In the genomic region with DNA sequence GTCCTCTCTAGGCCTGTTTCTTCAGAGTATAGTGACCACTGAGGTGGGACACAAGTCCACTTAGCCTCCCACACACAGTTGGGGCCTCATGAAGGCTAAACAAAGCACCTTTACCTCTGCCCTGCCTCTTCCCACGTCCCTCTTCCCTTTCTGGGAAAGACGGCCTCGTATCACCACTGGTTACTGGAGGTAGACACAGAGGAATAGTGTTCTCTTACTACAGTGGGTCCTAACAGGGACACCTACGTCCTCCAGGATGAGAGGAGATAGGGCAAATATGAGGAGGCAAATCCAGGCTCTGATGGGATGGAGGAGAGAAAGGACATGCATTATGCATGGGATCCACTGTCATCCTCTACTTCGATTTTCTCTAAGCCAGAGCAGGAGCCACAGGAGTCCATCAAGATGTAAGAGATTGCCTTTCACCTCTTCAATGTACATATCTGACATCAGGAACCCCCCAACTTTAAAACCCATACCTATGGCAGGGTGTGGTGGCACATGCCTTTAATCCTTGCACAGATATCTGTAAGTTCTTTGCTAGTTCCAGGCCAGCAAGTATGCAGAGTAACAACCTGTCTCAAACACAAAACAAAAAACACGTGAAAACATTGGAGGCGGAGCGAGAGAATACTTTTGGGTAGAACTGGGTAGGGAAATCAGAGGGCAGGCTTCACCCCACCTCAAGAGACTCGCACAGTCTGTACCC, we compare ENCODE assay signal across 8 mouse cellular contexts. TPM values are rescaled to one million over a fixed set of nuclear protein-coding genes. Genes with fewer than 3 reads are reported as not detected.
DNase-seq lines count a peak whose midpoint lies in the region; ATAC-seq and TF ChIP-seq lines count a peak whose summit lies in the region.

No protein-coding gene starts in this region.

- H3K4me1 ChIP-seq in heart, embryonic 13.5 days = peaks cover 36% of the 10 kb centered on the region
- H3K4me1 ChIP-seq in bone marrow, adult 2 months (ENCODE audit: control insufficient read depth, insufficient read depth, low read length) = peaks cover 10% of the 10 kb centered on the region
- peaks cover 40% of the 10 kb centered on the region for H3K4me1 ChIP-seq in hindbrain, embryonic 10.5 days (replicated peaks)
- peaks cover 14% of the 10 kb centered on the region for H3K4me1 ChIP-seq in midbrain, embryonic 11.5 days (ENCODE audit: control insufficient read depth, insufficient read depth, low read length)

- no peaks in the 10 kb centered on the region for H3K27me3 ChIP-seq in heart, embryonic 13.5 days (replicated peaks)
- no peaks in the 10 kb centered on the region for H3K27me3 ChIP-seq in hindbrain, embryonic 10.5 days (ENCODE audit: insufficient read depth, poor library complexity, severe bottlenecking)
- no peaks in the 10 kb centered on the region for H3K27me3 ChIP-seq in midbrain, embryonic 11.5 days (ENCODE audit: control insufficient read depth, insufficient read depth, low read length)

- H3K27ac ChIP-seq in heart, embryonic 13.5 days (replicated peaks) = peak overlapping the region; percentile 41; the same call in 1 of the 2 replicates
- H3K27ac ChIP-seq in bone marrow, adult 2 months (ENCODE audit: control insufficient read depth, insufficient read depth, low read depth, low read length, poor library complexity) = peak overlapping the region; percentile 90
- H3K27ac ChIP-seq in hindbrain, embryonic 10.5 days = peak overlapping the region; percentile 89
- no peak overlapping the region for H3K27ac ChIP-seq in midbrain, embryonic 11.5 days (ENCODE audit: low read depth, low read length)

- intact Hi-C loops in heart, postnatal 25 days (cut with DNase I) = no loop called here

- no peak for ATAC-seq in heart, embryonic 13.5 days (ENCODE audit: extremely low read depth, insufficient number of reproducible peaks, low FRiP score, low TSS enrichment)
- peak; percentile 61 for ATAC-seq in midbrain, embryonic 11.5 days (ENCODE audit: low FRiP score)
- ATAC-seq in frontal cortex, adult (ENCODE audit: low TSS enrichment) = no peak

- DNase-seq in heart, postnatal 25 days (ENCODE audit: low spot score) = no peak
- DNase-seq in hindbrain, embryonic 10.5 days (ENCODE audit: low spot score) = no peak
- DNase-seq in midbrain, embryonic 11.5 days (ENCODE audit: low spot score, missing footprints) = no peak
- DNase-seq in cerebellum, adult 11 months = no peak
- no peak for DNase-seq in left cerebral cortex, adult 11 months (ENCODE audit: low spot score)

- peak overlapping the region; percentile 88 for H3K4me2 ChIP-seq in heart, embryonic 13.5 days
- peak overlapping the region; percentile 31 for H3K4me2 ChIP-seq in midbrain, embryonic 11.5 days

- WGBS in heart, embryonic 13.5 days = 40% methylated on average over 9 of the region's 9 CpGs
- WGBS in bone marrow, adult 2 months = 36% methylated on average over 9 of the region's 9 CpGs
- 33% methylated on average over 9 of the region's 9 CpGs for WGBS in hindbrain, embryonic 10.5 days
- WGBS in midbrain, embryonic 11.5 days = 32% methylated on average over 9 of the region's 9 CpGs

- no peak for TF ChIP-seq POLR2A in bone marrow, adult 2 months (IDR thresholded peaks at IDR 0.05; ENCODE audit: borderline replicate concordance, control insufficient read depth, low read depth, low read length)

- TF ChIP-seq CTCF in bone marrow, adult 2 months (IDR thresholded peaks at IDR 0.05; ENCODE audit: control insufficient read depth, insufficient read depth, low read length) = no peak

- peaks cover 5% of the 10 kb centered on the region; the same call in 1 of the 2 replicates for H3K9me3 ChIP-seq in heart, embryonic 13.5 days
- no peaks in the 10 kb centered on the region for H3K9me3 ChIP-seq in hindbrain, embryonic 10.5 days
- H3K9me3 ChIP-seq in midbrain, embryonic 11.5 days (ENCODE audit: control insufficient read depth, low read length) = no peaks in the 10 kb centered on the region

- peaks cover 31% of the 10 kb centered on the region for H3K36me3 ChIP-seq in heart, embryonic 13.5 days
- peaks cover 33% of the 10 kb centered on the region for H3K36me3 ChIP-seq in hindbrain, embryonic 10.5 days
- H3K36me3 ChIP-seq in midbrain, embryonic 11.5 days (ENCODE audit: control insufficient read depth, insufficient read depth, low read length) = peaks cover 10% of the 10 kb centered on the region

- H3K4me3 ChIP-seq in heart, embryonic 13.5 days = peak overlapping the region; percentile 84
- H3K4me3 ChIP-seq in bone marrow, adult 2 months (replicated peaks; ENCODE audit: control insufficient read depth, low read depth, low read length) = peak overlapping the region; percentile 85
- peak overlapping the region; percentile 79 for H3K4me3 ChIP-seq in hindbrain, embryonic 10.5 days
- peak overlapping the region; percentile 84 for H3K4me3 ChIP-seq in midbrain, embryonic 11.5 days (ENCODE audit: low read depth, low read length)

- peak overlapping the region; percentile 91 for H3K9ac ChIP-seq in heart, embryonic 13.5 days
- peak overlapping the region; percentile 26; the same call in 1 of the 2 replicates for H3K9ac ChIP-seq in midbrain, embryonic 11.5 days (ENCODE audit: low read length)

RNA-seq across cellular contexts. Expression of gene Coro1b, which starts 0.5 kb away (rescaled TPM):
- 107 and 122 TPM in 2 replicates for polyA plus RNA-seq in heart, embryonic 13.5 days (2015; fragmentation: Nextera tagmentation; extraction: Ambion mirVana)
- 10 to 100 TPM; 53.4 to 57.6 TPM for total RNA-seq in heart, postnatal 25 days (2021)
- polyA plus RNA-seq in bone marrow, adult 2 months (2011; ENCODE audit: insufficient read depth, insufficient read length, low replicate concordance, missing spikeins) = 75.8 and 114 TPM in 2 replicates
- polyA plus RNA-seq in hindbrain, embryonic 10.5 days (2016; fragmentation: Nextera tagmentation; extraction: Ambion mirVana) = 138 and 156 TPM in 2 replicates
- polyA plus RNA-seq in midbrain, embryonic 11.5 days (2014; fragmentation: Nextera tagmentation; extraction: Ambion mirVana) = 105 and 127 TPM in 2 replicates

RNA-seq across cellular contexts. Expression of gene Cabp4, which starts 4.1 kb away (rescaled TPM):
- polyA plus RNA-seq in heart, embryonic 13.5 days (2015; fragmentation: Nextera tagmentation; extraction: Ambion mirVana) = not detected in 2 replicates
- under 1 TPM in 1 of 2 experiments, not detected in 1; 0.31 TPM for total RNA-seq in heart, postnatal 25 days (2021)
- polyA plus RNA-seq in bone marrow, adult 2 months (2011; ENCODE audit: insufficient read depth, insufficient read length, low replicate concordance, missing spikeins) = 0.29 and 0.60 TPM in 2 replicates
- polyA plus RNA-seq in hindbrain, embryonic 10.5 days (2016; fragmentation: Nextera tagmentation; extraction: Ambion mirVana) = 0.12 TPM in 1 of 2 replicates, not detected in the other
- polyA plus RNA-seq in midbrain, embryonic 11.5 days (2014; fragmentation: Nextera tagmentation; extraction: Ambion mirVana) = 0.11 TPM in 1 of 2 replicates, not detected in the other

RNA-seq across cellular contexts. Expression of gene Ptprcap, which starts 5.5 kb away (rescaled TPM):
- polyA plus RNA-seq in heart, embryonic 13.5 days (2015; fragmentation: Nextera tagmentation; extraction: Ambion mirVana) = 1.2 and 1.4 TPM in 2 replicates
- total RNA-seq in heart, postnatal 25 days (2021) = 1 to 10 TPM in 1 of 2 experiments, under 1 TPM in 1; 0.94 to 1.5 TPM
- polyA plus RNA-seq in bone marrow, adult 2 months (2011; ENCODE audit: insufficient read depth, insufficient read length, low replicate concordance, missing spikeins) = 27.6 and 60.8 TPM in 2 replicates
- polyA plus RNA-seq in hindbrain, embryonic 10.5 days (2016; fragmentation: Nextera tagmentation; extraction: Ambion mirVana) = 0.51 and 0.76 TPM in 2 replicates
- polyA plus RNA-seq in midbrain, embryonic 11.5 days (2014; fragmentation: Nextera tagmentation; extraction: Ambion mirVana) = 0.75 and 1.7 TPM in 2 replicates

RNA-seq across cellular contexts. Expression of gene Gpr152, which starts 8.3 kb away (rescaled TPM):
- not detected in 2 replicates for polyA plus RNA-seq in heart, embryonic 13.5 days (2015; fragmentation: Nextera tagmentation; extraction: Ambion mirVana)
- not detected for total RNA-seq in heart, postnatal 25 days (2021)
- not detected in 2 replicates for polyA plus RNA-seq in bone marrow, adult 2 months (2011; ENCODE audit: insufficient read depth, insufficient read length, low replicate concordance, missing spikeins)
- polyA plus RNA-seq in hindbrain, embryonic 10.5 days (2016; fragmentation: Nextera tagmentation; extraction: Ambion mirVana) = not detected in 2 replicates
- not detected in 2 replicates for polyA plus RNA-seq in midbrain, embryonic 11.5 days (2014; fragmentation: Nextera tagmentation; extraction: Ambion mirVana)

RNA-seq across cellular contexts. Expression of gene Rps6kb2, which starts 15.2 kb away (rescaled TPM):
- polyA plus RNA-seq in heart, embryonic 13.5 days (2015; fragmentation: Nextera tagmentation; extraction: Ambion mirVana) = 46.0 and 47.1 TPM in 2 replicates
- total RNA-seq in heart, postnatal 25 days (2021) = 10 to 100 TPM; 16.5 to 16.8 TPM
- polyA plus RNA-seq in bone marrow, adult 2 months (2011; ENCODE audit: insufficient read depth, insufficient read length, low replicate concordance, missing spikeins) = 51.8 and 86.1 TPM in 2 replicates
- 65.4 and 77.0 TPM in 2 replicates for polyA plus RNA-seq in hindbrain, embryonic 10.5 days (2016; fragmentation: Nextera tagmentation; extraction: Ambion mirVana)
- 35.4 and 46.8 TPM in 2 replicates for polyA plus RNA-seq in midbrain, embryonic 11.5 days (2014; fragmentation: Nextera tagmentation; extraction: Ambion mirVana)

Comparison
In these comparisons a context has a peak if more than half of its experiments do, and no peak if none do; other contexts are left out.
1. RNA of gene Ptprcap, which starts 5.5 kb away (polyA plus RNA-seq): 27.6 to 60.8 TPM in bone marrow, adult 2 months; 1.2 to 1.4 TPM in heart, embryonic 13.5 days, 0.75 to 1.7 TPM in midbrain, embryonic 11.5 days and 0.51 to 0.76 TPM in hindbrain, embryonic 10.5 days; every median in the first group is over 10 times any median in the second.
2. Peak in every context shown above with its lines, with median percentiles within 50 percentile points of each other: H3K4me3 ChIP-seq.